Mouse (Mus musculus): ENCODE measurements around the gene Col25a1.

- no peak for TF ChIP-seq CTCF (IDR thresholded peaks at IDR 0.05; ENCODE audit: extremely low read depth, insufficient read length, insufficient replicate concordance, low read depth, low read length)
- no peak for TF ChIP-seq POLR2A (IDR thresholded peaks at IDR 0.05; ENCODE audit: low read depth, low read length)
Observed at GRCm38 (mm10) chr3:130270509-130270908, 139.2 kb downstream of the Col25a1 start.
